Mouse (Mus musculus) forebrain, embryonic 11.5 days (tissue): ENCODE results near the gene Ergic1. TPM values are rescaled to one million over a fixed set of nuclear protein-coding genes. Genes with fewer than 3 reads are reported as not detected.

Experiments used
- ATAC-seq: fragments of 200-750 bp; cut with Nextera tagmentation; replicated peaks from 2 replicates; pipeline ENCODE4 v1.8.0; 2017; ENCODE audit warnings: moderate TSS enrichment; ENCODE audit not compliant: low FRiP score
- DNase-seq: peaks from one replicate; pipeline ENCODE4 v3.0.0-alpha.2; 2017; ENCODE audit warnings: low spot score
- H3K27ac ChIP-seq: fragments of 300-500 bp; sonication (generic); 2 replicates; pipeline ENCODE4 v1.5.1; 2014; ENCODE audit warnings: low read depth, low read length
- H3K27me3 ChIP-seq: fragments of 300-500 bp; sonication (generic); 2 replicates; pipeline ENCODE4 v1.6.1; 2014; ENCODE audit warnings: mild to moderate bottlenecking, low read length, mixed read lengths; ENCODE audit not compliant: control insufficient read depth, insufficient read depth
- H3K36me3 ChIP-seq: fragments of 300-500 bp; sonication (generic); 2 replicates; pipeline ENCODE4 v1.6.1; 2014; ENCODE audit warnings: mild to moderate bottlenecking, low read length, moderate library complexity, mixed read lengths; ENCODE audit not compliant: control insufficient read depth, insufficient read depth
- H3K4me1 ChIP-seq: fragments of 300-500 bp; sonication (generic); replicated peaks from 2 replicates; pipeline ENCODE4 v1.6.1; 2014; ENCODE audit warnings: low read length, mixed read lengths; ENCODE audit not compliant: control insufficient read depth, insufficient read depth
- H3K4me2 ChIP-seq: fragments of 300-500 bp; sonication (generic); 2 replicates; pipeline ENCODE4 v1.6.1; 2014; ENCODE audit warnings: low read depth, mild to moderate bottlenecking, low read length, moderate library complexity, mixed read lengths; ENCODE audit not compliant: severe bottlenecking
- H3K4me3 ChIP-seq: fragments of 300-500 bp; sonication (generic); 2 replicates; pipeline ENCODE4 v1.5.1; 2014; ENCODE audit warnings: low read depth, low read length
- H3K9ac ChIP-seq: fragments of 300-500 bp; sonication (generic); 2 replicates; pipeline ENCODE4 v1.6.1; 2014; ENCODE audit warnings: low read length
- H3K9me3 ChIP-seq: fragments of 300-500 bp; sonication (generic); 2 replicates; pipeline ENCODE4 v1.6.1; 2016; ENCODE audit warnings: low read length, mixed read lengths; ENCODE audit not compliant: control insufficient read depth
- WGBS: fragments of 180-500 bp; shearing (Covaris S2); extraction: QIAGEN DNeasy Blood & Tissue Kit; methylation state at CpG from one replicate; pipeline ENCODE4 v1.1.7; 2014; 5-methylcytosine and 5-hydroxymethylcytosine counted together
- polyA plus RNA-seq: library from polyadenylated mRNA; unstranded; fragments of >200 nt; fragmentation: Nextera tagmentation; extraction: Ambion mirVana; gene quantifications from 2 replicates; pipeline ENCODE4 v1.2.1, GENCODE M21; 2014

Gene Ergic1
- polyA plus RNA-seq, 1 experiment from 2014 or later = 139 TPM

DNA sequence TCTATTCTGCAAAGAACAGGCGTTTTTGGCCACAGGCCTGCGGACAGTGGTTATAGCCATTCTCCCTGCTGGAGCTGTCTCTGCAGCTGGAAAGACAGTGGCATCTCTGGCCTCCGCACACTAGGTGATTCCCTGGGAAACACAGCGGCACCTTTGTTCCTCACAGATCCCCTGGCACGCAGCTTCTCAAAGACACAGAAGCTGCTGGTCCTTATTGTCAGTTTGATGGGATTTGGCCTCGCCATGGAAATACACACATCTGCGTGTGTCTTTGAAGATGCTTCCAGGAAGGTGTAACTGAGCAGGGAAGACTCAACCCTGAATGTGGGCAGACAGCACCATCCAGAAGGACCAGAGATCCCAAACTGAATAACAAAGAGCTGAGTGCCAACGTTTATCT, 42.0 kb downstream of the Ergic1 start:
- Histone ChIP-seq H3K9ac (no peak overlapping the region), H3K4me1 (no peaks in the 10 kb centered on the region; the same call in 1 of the 2 replicates), H3K4me2 (no peak overlapping the region), H3K27me3 (no peaks in the 10 kb centered on the region), H3K36me3 (no peaks in the 10 kb centered on the region), H3K9me3 (no peaks in the 10 kb centered on the region), H3K27ac (no peak overlapping the region), H3K4me3 (no peak overlapping the region)
- DNase-seq = no peak
- no peak for ATAC-seq
- 88% methylated on average over 8 of the region's 8 CpGs for WGBS

DNA sequence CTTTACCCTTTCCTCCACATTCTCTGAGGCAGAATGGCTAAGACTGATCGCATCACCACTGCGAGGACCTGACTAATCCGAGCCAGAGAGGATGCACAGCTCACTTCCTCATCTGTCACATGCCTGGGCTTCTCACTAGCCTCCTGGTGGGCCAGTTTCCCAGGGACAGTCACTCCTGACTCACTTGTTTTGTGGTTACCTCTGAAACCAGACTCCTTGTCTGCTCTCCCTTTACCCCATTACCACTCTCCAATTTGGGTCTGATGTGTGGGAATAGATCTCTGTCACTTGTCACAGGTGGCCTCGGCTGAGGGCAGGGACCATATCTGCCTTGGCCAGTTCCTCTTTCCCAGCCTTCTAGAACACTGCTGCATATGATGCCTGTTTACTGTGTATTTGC, 44.3 kb downstream of the Ergic1 start:
- Histone ChIP-seq H3K36me3 (no peaks in the 10 kb centered on the region; the same call in 1 of the 2 replicates), H3K27me3 (no peaks in the 10 kb centered on the region), H3K4me1 (no peaks in the 10 kb centered on the region; the same call in 1 of the 2 replicates), H3K9ac (no peak overlapping the region), H3K4me3 (no peak overlapping the region), H3K9me3 (no peaks in the 10 kb centered on the region), H3K4me2 (no peak overlapping the region), H3K27ac (no peak overlapping the region)
- WGBS = 83% methylated on average over 4 of the region's 4 CpGs
- ATAC-seq (no peak), DNase-seq (no peak)

DNA sequence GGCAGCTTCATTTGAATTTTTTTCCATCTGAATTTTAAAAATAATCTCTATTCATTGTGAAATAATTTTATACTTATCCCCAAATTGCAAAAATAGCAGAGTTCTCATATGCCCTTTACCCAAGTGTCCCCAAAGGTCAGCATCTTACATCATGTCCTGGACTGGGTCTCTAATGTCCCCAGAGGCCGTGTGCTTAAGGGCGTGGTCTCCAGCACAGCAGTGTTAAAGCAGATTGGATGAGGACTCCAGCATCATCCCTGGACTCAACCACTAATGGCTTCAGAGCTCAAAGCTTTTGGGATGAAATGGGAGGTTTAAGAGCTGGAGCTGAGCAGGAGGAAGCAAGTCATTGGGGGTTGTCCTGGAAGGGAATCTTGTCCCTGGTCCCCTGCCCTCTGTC, 45.2 kb downstream of the Ergic1 start:
- no peak overlapping the region for H3K4me2 ChIP-seq
- no peaks in the 10 kb centered on the region; the same call in 1 of the 2 replicates for H3K36me3 ChIP-seq
- H3K27ac ChIP-seq = no peak overlapping the region
- no peak overlapping the region for H3K9ac ChIP-seq
- no peak overlapping the region for H3K4me3 ChIP-seq
- H3K27me3 ChIP-seq = no peaks in the 10 kb centered on the region
- no peaks in the 10 kb centered on the region for H3K9me3 ChIP-seq
- no peaks in the 10 kb centered on the region; the same call in 1 of the 2 replicates for H3K4me1 ChIP-seq
- DNase-seq (no peak), ATAC-seq (no peak)
- 82% methylated on average over 2 of the region's 2 CpGs for WGBS

DNA sequence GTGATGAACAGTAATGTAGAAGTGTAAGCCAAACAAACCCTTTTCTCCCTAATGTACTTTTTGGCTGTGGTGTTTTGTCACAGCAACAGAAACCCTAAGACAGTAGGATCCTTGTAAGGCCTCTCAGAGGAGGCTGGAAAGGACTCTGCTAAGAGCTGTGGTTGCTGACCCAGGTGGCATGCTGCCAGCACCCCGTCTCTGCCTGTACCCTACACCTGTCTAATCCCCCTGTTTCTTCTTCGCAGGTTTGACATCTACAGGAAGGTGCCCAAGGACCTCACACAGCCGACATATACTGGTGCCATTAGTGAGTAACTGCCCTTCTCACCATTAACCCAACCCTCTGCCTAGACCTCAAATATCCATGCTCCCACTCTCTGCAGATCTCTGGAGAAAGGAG, 47.1 kb downstream of the Ergic1 start:
- no peak overlapping the region for H3K4me2 ChIP-seq
- 94% methylated on average over 3 of the region's 3 CpGs for WGBS
- DNase-seq (no peak), ATAC-seq (no peak)
- H3K9me3 ChIP-seq = no peaks in the 10 kb centered on the region
- no peaks in the 10 kb centered on the region; the same call in 1 of the 2 replicates for H3K36me3 ChIP-seq
- no peaks in the 10 kb centered on the region for H3K4me1 ChIP-seq
- no peaks in the 10 kb centered on the region for H3K27me3 ChIP-seq
- no peak overlapping the region for H3K4me3 ChIP-seq
- no peak overlapping the region for H3K9ac ChIP-seq
- no peak overlapping the region for H3K27ac ChIP-seq

DNA sequence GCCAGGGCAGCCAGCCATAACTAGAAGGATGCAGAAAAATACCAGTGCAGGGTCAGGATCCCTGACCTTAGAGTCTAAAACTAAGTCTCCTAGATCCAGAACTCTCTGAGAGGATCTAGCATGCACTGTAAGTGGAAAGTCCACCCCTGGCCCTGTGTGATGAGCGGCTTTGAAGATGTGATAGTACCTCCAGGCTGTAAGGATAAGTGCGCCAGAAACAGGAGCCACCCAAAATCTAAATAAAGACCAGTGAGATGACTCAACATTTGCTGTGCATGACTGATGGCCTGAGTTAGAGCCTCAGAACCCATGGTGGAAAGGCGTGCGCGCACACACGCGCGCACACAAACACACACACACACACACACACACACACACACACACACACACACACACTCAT, 47.6 kb downstream of the Ergic1 start:
- Histone ChIP-seq H3K36me3 (no peaks in the 10 kb centered on the region; the same call in 1 of the 2 replicates), H3K4me1 (no peaks in the 10 kb centered on the region), H3K4me2 (no peak overlapping the region), H3K4me3 (no peak overlapping the region), H3K27me3 (no peaks in the 10 kb centered on the region), H3K9me3 (no peaks in the 10 kb centered on the region), H3K27ac (no peak overlapping the region), H3K9ac (no peak overlapping the region)
- WGBS = 98% methylated on average over 8 of the region's 8 CpGs
- ATAC-seq (no peak), DNase-seq (no peak)

DNA sequence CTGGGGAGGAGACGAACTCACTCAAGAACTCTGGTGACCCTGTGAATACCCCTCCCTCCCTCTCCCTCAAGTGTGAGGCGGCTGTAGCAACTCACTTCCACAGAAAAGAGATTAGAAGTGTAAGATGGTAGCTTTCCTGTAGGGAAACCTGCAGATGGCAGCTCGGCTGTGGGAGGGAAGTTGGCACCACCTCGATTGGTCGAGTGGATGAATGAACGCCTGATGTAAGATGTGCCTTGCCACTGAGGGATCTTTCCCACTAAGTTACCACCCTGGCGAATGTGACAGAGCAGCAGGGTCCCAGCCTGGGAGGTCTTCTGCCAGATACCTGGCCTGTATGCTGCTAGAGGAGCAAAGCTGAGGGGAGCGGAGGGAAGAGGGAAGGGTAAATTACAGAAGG, 48.5 kb downstream of the Ergic1 start:
- WGBS = 84% methylated on average over 8 of the region's 8 CpGs
- no peaks in the 10 kb centered on the region for H3K27me3 ChIP-seq
- H3K4me3 ChIP-seq = no peak overlapping the region
- H3K27ac ChIP-seq = no peak overlapping the region
- DNase-seq = no peak
- no peak for ATAC-seq
- no peaks in the 10 kb centered on the region for H3K9me3 ChIP-seq
- H3K36me3 ChIP-seq = peaks cover 3% of the 10 kb centered on the region; the same call in 1 of the 2 replicates
- H3K9ac ChIP-seq = no peak overlapping the region
- no peak overlapping the region for H3K4me2 ChIP-seq
- no peaks in the 10 kb centered on the region for H3K4me1 ChIP-seq

DNA sequence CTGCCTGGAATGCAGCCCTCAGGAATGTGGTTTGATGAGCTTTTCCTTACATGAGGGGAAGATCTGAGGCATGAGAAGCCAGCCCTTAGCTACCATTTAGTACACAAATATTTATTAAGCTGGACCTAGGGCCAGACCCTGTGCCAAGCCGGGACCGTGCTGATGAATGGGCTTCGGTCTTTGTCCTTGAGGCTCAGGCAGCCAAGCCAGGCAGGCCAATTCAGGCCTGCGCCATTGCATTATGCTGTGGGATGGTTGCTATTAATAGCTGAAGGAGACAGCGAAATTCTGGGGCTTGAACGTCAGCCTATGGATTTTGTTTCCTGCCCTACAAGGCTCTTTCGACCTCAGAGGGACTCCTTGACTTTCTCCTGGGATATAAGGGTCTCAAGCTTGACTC, 50.0 kb downstream of the Ergic1 start:
- Histone ChIP-seq H3K4me2 (no peak overlapping the region), H3K9me3 (no peaks in the 10 kb centered on the region), H3K27me3 (no peaks in the 10 kb centered on the region), H3K9ac (no peak overlapping the region), H3K4me3 (no peak overlapping the region), H3K27ac (no peak overlapping the region), H3K4me1 (no peaks in the 10 kb centered on the region), H3K36me3 (peaks cover 3% of the 10 kb centered on the region; the same call in 1 of the 2 replicates)
- 88% methylated on average over 7 of the region's 7 CpGs for WGBS
- no peak for ATAC-seq
- no peak for DNase-seq

DNA sequence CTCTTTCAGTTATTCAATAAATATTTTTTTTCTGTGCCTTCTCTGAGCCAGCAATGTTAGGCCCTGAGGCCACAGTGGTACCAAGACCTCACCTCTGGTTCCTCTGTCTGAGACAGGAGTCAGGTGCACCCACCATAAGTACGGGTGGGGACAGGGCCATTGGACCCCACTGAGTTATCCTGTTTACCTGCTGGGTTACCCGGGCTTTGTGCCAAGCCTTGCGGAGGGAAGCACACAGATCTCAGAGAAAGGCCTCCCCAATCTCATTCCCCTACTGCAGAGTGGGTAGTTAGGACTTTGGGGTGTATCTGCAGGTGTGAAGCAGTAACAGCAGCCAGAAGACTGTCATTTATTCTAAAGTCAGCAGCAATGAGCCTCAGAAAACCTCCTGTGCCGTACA, 50.6 kb downstream of the Ergic1 start:
- H3K36me3 ChIP-seq = peaks cover 3% of the 10 kb centered on the region; the same call in 1 of the 2 replicates
- H3K27me3 ChIP-seq = no peaks in the 10 kb centered on the region
- H3K9me3 ChIP-seq = no peaks in the 10 kb centered on the region
- 86% methylated on average over 4 of the region's 4 CpGs for WGBS
- no peak overlapping the region for H3K27ac ChIP-seq
- no peak overlapping the region for H3K9ac ChIP-seq
- DNase-seq (no peak), ATAC-seq (no peak)
- no peak overlapping the region for H3K4me2 ChIP-seq
- H3K4me3 ChIP-seq = no peak overlapping the region
- no peaks in the 10 kb centered on the region for H3K4me1 ChIP-seq

DNA sequence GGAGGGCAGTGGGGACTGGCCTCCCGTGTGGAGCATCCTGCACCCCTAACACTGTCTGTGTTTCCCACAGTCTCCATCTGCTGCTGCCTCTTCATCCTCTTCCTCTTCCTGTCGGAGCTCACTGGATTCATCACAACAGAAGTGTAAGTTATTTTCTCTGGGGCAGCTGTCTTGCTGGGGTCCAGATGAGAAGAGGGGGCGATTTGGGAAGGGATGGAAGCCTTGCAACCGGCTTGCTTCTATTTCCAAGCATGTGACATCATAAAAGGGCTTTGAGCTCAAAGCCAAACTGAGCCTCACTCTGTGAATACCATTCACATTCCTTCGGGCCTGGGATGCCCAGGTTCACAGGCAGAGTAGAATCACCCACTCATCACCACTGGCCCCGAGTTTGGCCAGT, 53.0 kb downstream of the Ergic1 start:
- no peak overlapping the region for H3K27ac ChIP-seq
- H3K27me3 ChIP-seq = no peaks in the 10 kb centered on the region
- ATAC-seq (no peak), DNase-seq (no peak)
- peaks cover 3% of the 10 kb centered on the region; the same call in 1 of the 2 replicates for H3K36me3 ChIP-seq
- 91% methylated on average over 6 of the region's 6 CpGs for WGBS
- no peaks in the 10 kb centered on the region for H3K4me1 ChIP-seq
- no peak overlapping the region for H3K9ac ChIP-seq
- H3K4me2 ChIP-seq = no peak overlapping the region
- H3K4me3 ChIP-seq = no peak overlapping the region
- no peaks in the 10 kb centered on the region for H3K9me3 ChIP-seq
